Mouse (Mus musculus) stomach, embryonic 14.5 days (tissue): Measurements from ENCODE around the gene Atp1a1. TPM values are rescaled to one million over a fixed set of nuclear protein-coding genes. Genes with fewer than 3 reads are reported as not detected.

Experiments
- ATAC-seq: fragments of 200-750 bp; cut with Nextera tagmentation; 2 replicates; pipeline ENCODE4 v1.8.0; 2017; ENCODE audit warnings: low read depth, moderate TSS enrichment; ENCODE audit not compliant: insufficient number of reproducible peaks, insufficient read depth, low FRiP score
- H3K27ac ChIP-seq: fragments of 300-500 bp; sonication (generic); 2 replicates; pipeline ENCODE4 v1.5.1; 2014; ENCODE audit warnings: mild to moderate bottlenecking, low read length, moderate library complexity, mixed read lengths
- H3K27me3 ChIP-seq: fragments of 300-500 bp; sonication (generic); 2 replicates; pipeline ENCODE4 v1.6.1; 2014; ENCODE audit warnings: low read length, control low read depth, mixed read lengths; ENCODE audit not compliant: control insufficient read depth, insufficient read depth
- H3K36me3 ChIP-seq: fragments of 300-500 bp; sonication (generic); 2 replicates; pipeline ENCODE4 v1.6.1; 2014; ENCODE audit warnings: mild to moderate bottlenecking, control low read depth, low read length, moderate library complexity, mixed read lengths; ENCODE audit not compliant: control insufficient read depth, insufficient read depth
- H3K4me1 ChIP-seq: fragments of 300-500 bp; sonication (generic); 2 replicates; pipeline ENCODE4 v1.6.1; 2014; ENCODE audit warnings: low read length, control low read depth, mixed read lengths; ENCODE audit not compliant: control insufficient read depth, insufficient read depth
- H3K4me2 ChIP-seq: fragments of 300-500 bp; sonication (generic); replicated peaks from 2 replicates; pipeline ENCODE4 v1.6.1; 2014; ENCODE audit warnings: low read depth, low read length, control low read depth
- H3K4me3 ChIP-seq: fragments of 300-500 bp; sonication (generic); 2 replicates; pipeline ENCODE4 v1.5.1; 2014; ENCODE audit warnings: low read depth, low read length, control low read depth
- H3K9ac ChIP-seq: fragments of 300-500 bp; sonication (generic); replicated peaks from 2 replicates; pipeline ENCODE4 v1.6.1; 2014; ENCODE audit warnings: low read depth, mild to moderate bottlenecking, control low read depth, low read length, moderate library complexity, mixed read lengths
- H3K9me3 ChIP-seq: fragments of 300-500 bp; sonication (generic); 2 replicates; pipeline ENCODE4 v1.6.1; 2016; ENCODE audit warnings: low read depth, low read length, control low read depth; ENCODE audit not compliant: control insufficient read depth
- WGBS: fragments of 180-500 bp; shearing (Covaris S2); extraction: QIAGEN DNeasy Blood & Tissue Kit; methylation state at CpG from one replicate; pipeline ENCODE4 v1.1.7; 2014; 5-methylcytosine and 5-hydroxymethylcytosine counted together
- polyA plus RNA-seq: library from polyadenylated mRNA; unstranded; fragments of >200 nt; fragmentation: Nextera tagmentation; extraction: Ambion mirVana; gene quantifications from 2 replicates; pipeline ENCODE4 v1.2.1, GENCODE M21; 2014

The Atp1a1 gene
- polyA plus RNA-seq, 1 experiment from 2014 or later = 167 TPM

GRCm38 (mm10) chr3:101544116-101544515 is 60.4 kb downstream of the Atp1a1 start:
- Histone ChIP-seq H3K4me2 (no peak overlapping the region), H3K27me3 (no peaks in the 10 kb centered on the region), H3K9me3 (no peaks in the 10 kb centered on the region), H3K36me3 (no peaks in the 10 kb centered on the region), H3K27ac (no peak overlapping the region), H3K9ac (no peak overlapping the region), H3K4me3 (no peak overlapping the region), H3K4me1 (0 out of 2 replicates have a peak, but pooled peaks cover 3% of the 10 kb centered on the region)
- 14% methylated on average over 7 of the region's 7 CpGs for WGBS
- no peak for ATAC-seq

GRCm38 (mm10) chr3:101541571-101541970 is 62.9 kb downstream of the Atp1a1 start:
- H3K27me3 ChIP-seq = no peaks in the 10 kb centered on the region
- H3K4me1 ChIP-seq = 0 out of 2 replicates have a peak, but pooled peaks cover 3% of the 10 kb centered on the region
- 75% methylated on average over 6 of the region's 6 CpGs for WGBS
- H3K4me3 ChIP-seq = no peak overlapping the region
- H3K27ac ChIP-seq = no peak overlapping the region
- H3K36me3 ChIP-seq = no peaks in the 10 kb centered on the region
- H3K4me2 ChIP-seq = no peak overlapping the region
- ATAC-seq = no peak
- H3K9ac ChIP-seq = no peak overlapping the region
- H3K9me3 ChIP-seq = no peaks in the 10 kb centered on the region

GRCm38 (mm10) chr3:101540568-101540967 is 63.9 kb downstream of the Atp1a1 start:
- Histone ChIP-seq H3K36me3 (no peaks in the 10 kb centered on the region), H3K27me3 (no peaks in the 10 kb centered on the region), H3K9ac (no peak overlapping the region), H3K9me3 (no peaks in the 10 kb centered on the region), H3K4me3 (no peak overlapping the region), H3K27ac (no peak overlapping the region), H3K4me2 (no peak overlapping the region), H3K4me1 (0 out of 2 replicates have a peak, but pooled peaks cover 3% of the 10 kb centered on the region)
- 77% methylated on average over 4 of the region's 4 CpGs for WGBS
- ATAC-seq = no peak

GRCm38 (mm10) chr3:101536322-101536721 is 68.2 kb downstream of the Atp1a1 start:
- no peak overlapping the region for H3K27ac ChIP-seq
- H3K4me1 ChIP-seq = no peaks in the 10 kb centered on the region; the same call in 1 of the 2 replicates
- 90% methylated on average over 7 of the region's 7 CpGs for WGBS
- H3K4me3 ChIP-seq = no peak overlapping the region
- H3K9me3 ChIP-seq = no peaks in the 10 kb centered on the region
- ATAC-seq = no peak
- H3K36me3 ChIP-seq = no peaks in the 10 kb centered on the region
- no peak overlapping the region for H3K4me2 ChIP-seq
- no peaks in the 10 kb centered on the region for H3K27me3 ChIP-seq
- no peak overlapping the region for H3K9ac ChIP-seq

GRCm38 (mm10) chr3:101534311-101534710 is 70.2 kb downstream of the Atp1a1 start:
- 88% methylated on average over 9 of the region's 9 CpGs for WGBS
- Histone ChIP-seq H3K4me1 (no peaks in the 10 kb centered on the region; the same call in 1 of the 2 replicates), H3K9me3 (no peaks in the 10 kb centered on the region), H3K4me2 (no peak overlapping the region), H3K9ac (no peak overlapping the region), H3K27ac (no peak overlapping the region), H3K27me3 (no peaks in the 10 kb centered on the region), H3K36me3 (no peaks in the 10 kb centered on the region), H3K4me3 (no peak overlapping the region)
- ATAC-seq = no peak

- peaks cover 2% of the 10 kb centered on the region; the same call in 1 of the 2 replicates for H3K4me1 ChIP-seq
- H3K4me3 ChIP-seq = no peak overlapping the region
- H3K4me2 ChIP-seq = no peak overlapping the region
- no peaks in the 10 kb centered on the region for H3K27me3 ChIP-seq
- H3K9ac ChIP-seq = no peak overlapping the region
- no peak overlapping the region for H3K27ac ChIP-seq
- 89% methylated on average over 2 of the region's 2 CpGs for WGBS
- no peak for ATAC-seq
- no peaks in the 10 kb centered on the region for H3K36me3 ChIP-seq
- no peaks in the 10 kb centered on the region for H3K9me3 ChIP-seq
Observed at GRCm38 (mm10) chr3:101533373-101533772, 71.1 kb downstream of the Atp1a1 start.

- H3K27ac ChIP-seq = no peak overlapping the region
- WGBS = 42% methylated on average over 10 of the region's 10 CpGs
- no peaks in the 10 kb centered on the region for H3K36me3 ChIP-seq
- no peak overlapping the region for H3K4me2 ChIP-seq
- H3K4me3 ChIP-seq = no peak overlapping the region
- no peaks in the 10 kb centered on the region for H3K27me3 ChIP-seq
- no peak overlapping the region for H3K9ac ChIP-seq
- ATAC-seq = no peak
- peaks cover 3% of the 10 kb centered on the region; the same call in 1 of the 2 replicates for H3K4me1 ChIP-seq
- H3K9me3 ChIP-seq = no peaks in the 10 kb centered on the region
Observed at GRCm38 (mm10) chr3:101530928-101531327, 73.6 kb downstream of the Atp1a1 start.

- Histone ChIP-seq H3K36me3 (no peaks in the 10 kb centered on the region), H3K27ac (no peak overlapping the region), H3K27me3 (no peaks in the 10 kb centered on the region), H3K9me3 (no peaks in the 10 kb centered on the region), H3K4me1 (peaks cover 3% of the 10 kb centered on the region; the same call in 1 of the 2 replicates), H3K9ac (no peak overlapping the region), H3K4me2 (no peak overlapping the region), H3K4me3 (no peak overlapping the region)
- no peak for ATAC-seq
- WGBS = 34% methylated on average over 8 of the region's 8 CpGs
Observed at GRCm38 (mm10) chr3:101528900-101529594, 75.4 kb downstream of the Atp1a1 start.
